Mouse (Mus musculus) midbrain, postnatal 0 days (tissue): ENCODE data around the gene Bmp2k. TPM values are rescaled to one million over a fixed set of nuclear protein-coding genes. Genes with fewer than 3 reads are reported as not detected.

Source experiments
- ATAC-seq: fragments of 200-750 bp; cut with Nextera tagmentation; 2 replicates; pipeline ENCODE4 v1.8.0; 2017; ENCODE audit warnings: moderate number of reproducible peaks, mild to moderate bottlenecking, moderate TSS enrichment, moderate library complexity; ENCODE audit not compliant: low FRiP score
- DNase-seq: peaks from one replicate; pipeline ENCODE4 v3.0.0-alpha.2; 2015; ENCODE audit warnings: low spot score
- H3K27ac ChIP-seq: fragments of 300-500 bp; sonication (generic); 2 replicates; pipeline ENCODE4 v1.5.1; 2014; ENCODE audit warnings: low read depth, mild to moderate bottlenecking, low read length, mixed read lengths
- H3K27me3 ChIP-seq: fragments of 300-500 bp; sonication (generic); 2 replicates; pipeline ENCODE4 v1.6.1; 2014; ENCODE audit warnings: low read length, control low read depth, mixed read lengths; ENCODE audit not compliant: insufficient read depth
- H3K36me3 ChIP-seq: fragments of 300-500 bp; sonication (generic); 2 replicates; pipeline ENCODE4 v1.6.1; 2014; ENCODE audit warnings: low read length, control low read depth, mixed read lengths; ENCODE audit not compliant: insufficient read depth
- H3K4me1 ChIP-seq: fragments of 300-500 bp; sonication (generic); 2 replicates; pipeline ENCODE4 v1.6.1; 2014; ENCODE audit warnings: mild to moderate bottlenecking, control low read depth, antibody characterized with exemption, low read length, mixed read lengths; ENCODE audit not compliant: insufficient read depth
- H3K4me2 ChIP-seq: fragments of 300-500 bp; sonication (generic); 2 replicates; pipeline ENCODE4 v1.6.1; 2014; ENCODE audit warnings: low read depth, mild to moderate bottlenecking, low read length, mixed read lengths; ENCODE audit not compliant: poor library complexity, severe bottlenecking
- H3K4me3 ChIP-seq: fragments of 300-500 bp; sonication (generic); 2 replicates; pipeline ENCODE4 v1.5.1; 2014; ENCODE audit warnings: low read depth, mild to moderate bottlenecking, low read length, moderate library complexity
- H3K9ac ChIP-seq: fragments of 300-500 bp; sonication (generic); replicated peaks from 2 replicates; pipeline ENCODE4 v1.6.1; 2014; ENCODE audit warnings: mild to moderate bottlenecking, low read length, moderate library complexity, mixed read lengths; ENCODE audit not compliant: poor library complexity, severe bottlenecking
- H3K9me3 ChIP-seq: fragments of 300-500 bp; sonication (generic); 2 replicates; pipeline ENCODE4 v1.6.1; 2016; ENCODE audit warnings: low read length, control low read depth
- CTCF ChIP-seq: IDR thresholded peaks from 2 replicates; pipeline ENCODE4 v1.5.1; 2016; ENCODE audit warnings: antibody characterized with exemption, mild to moderate bottlenecking
- WGBS: fragments of 180-500 bp; shearing (Covaris S2); extraction: QIAGEN DNeasy Blood & Tissue Kit; methylation state at CpG from one replicate; pipeline ENCODE4 v1.1.7; 2014; 5-methylcytosine and 5-hydroxymethylcytosine counted together
- polyA plus RNA-seq: library from polyadenylated mRNA; unstranded; fragments of >200 nt; fragmentation: Nextera tagmentation; extraction: Ambion mirVana; gene quantifications from 2 replicates; pipeline ENCODE4 v1.2.1, GENCODE M21; 2015
- total RNA-seq: library from RNA; depleted of rRNA; stranded (reverse); fragments of >200 nt; gene quantifications from 2 replicates; pipeline ENCODE4 v1.2.3, GENCODE M21; 2014

The Bmp2k gene
- total and polyA plus RNA-seq, 2 experiments from 2014 or later = 9.5 to 19.4 TPM

DNA sequence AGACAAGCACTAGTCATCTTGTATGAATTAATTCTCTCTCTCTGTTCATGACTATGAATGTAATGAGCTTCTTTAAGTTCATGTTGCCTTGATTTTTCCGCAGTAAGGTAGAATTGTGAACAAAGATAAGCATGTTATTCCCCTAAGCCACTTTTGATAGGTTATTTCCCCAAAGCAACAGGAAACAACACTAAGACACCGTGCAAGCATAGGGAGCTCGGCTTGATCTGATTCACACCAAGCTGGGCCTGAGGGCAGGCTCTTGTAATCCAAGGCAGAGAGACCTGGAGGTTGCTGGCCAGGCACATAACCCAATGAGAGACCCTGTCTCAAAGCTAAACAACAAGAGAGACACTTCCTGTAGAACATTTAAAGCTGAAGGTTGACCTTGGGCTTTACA, 21.3 kb upstream of the Bmp2k start:
- Histone ChIP-seq H3K9ac (no peak overlapping the region), H3K27ac (no peak overlapping the region), H3K4me3 (no peak overlapping the region), H3K27me3 (no peaks in the 10 kb centered on the region), H3K4me1 (no peaks in the 10 kb centered on the region), H3K36me3 (no peaks in the 10 kb centered on the region), H3K4me2 (no peak overlapping the region), H3K9me3 (peaks cover 4% of the 10 kb centered on the region; the same call in 1 of the 2 replicates)
- ATAC-seq (no peak), DNase-seq (no peak)
- TF ChIP-seq CTCF = no peak
- WGBS = 89% methylated on average over 3 of the region's 3 CpGs

DNA sequence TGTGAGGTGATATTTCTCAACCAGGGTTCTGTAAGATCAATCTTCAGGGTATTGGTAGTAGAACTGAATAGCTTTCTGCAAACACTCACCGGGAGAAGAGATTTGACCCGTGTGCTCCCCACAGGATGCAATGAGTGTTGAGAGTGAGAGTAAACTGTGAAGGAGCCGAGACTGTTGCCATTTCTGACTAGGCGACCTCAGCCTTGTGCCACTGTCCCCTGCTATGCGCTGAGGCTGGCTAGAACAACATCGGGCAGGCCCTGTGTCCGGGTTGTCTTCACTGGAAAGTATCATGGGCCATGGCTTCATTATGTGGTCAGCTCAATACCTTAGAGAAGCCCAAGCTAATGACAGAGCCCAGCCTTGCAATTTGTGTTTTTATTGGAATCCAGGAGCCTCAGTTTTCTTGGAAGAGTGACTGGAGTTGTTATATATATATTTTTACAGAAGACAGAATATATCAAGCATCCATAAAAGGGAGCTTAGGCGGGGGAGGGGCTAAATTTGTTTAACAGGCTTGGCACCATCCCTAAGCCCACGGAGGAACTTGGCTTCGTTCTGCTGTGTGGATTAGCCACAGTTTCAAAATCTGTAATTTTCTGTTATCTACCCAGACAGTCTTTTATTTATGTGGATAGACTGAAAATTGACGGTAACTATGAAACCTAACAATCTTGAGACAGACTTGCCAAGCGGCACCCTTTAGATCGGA, 18.0 kb upstream of the Bmp2k start:
- no peaks in the 10 kb centered on the region for H3K4me1 ChIP-seq
- DNase-seq = peak; percentile 26
- H3K27me3 ChIP-seq = no peaks in the 10 kb centered on the region
- no peak for TF ChIP-seq CTCF
- ATAC-seq = no peak
- no peak overlapping the region for H3K4me3 ChIP-seq
- WGBS = 45% methylated on average over 13 of the region's 13 CpGs
- no peak overlapping the region; the same call in 1 of the 2 replicates for H3K27ac ChIP-seq
- peaks cover 4% of the 10 kb centered on the region; the same call in 1 of the 2 replicates for H3K9me3 ChIP-seq
- H3K36me3 ChIP-seq = no peaks in the 10 kb centered on the region
- no peak overlapping the region for H3K4me2 ChIP-seq
- no peak overlapping the region for H3K9ac ChIP-seq

DNA sequence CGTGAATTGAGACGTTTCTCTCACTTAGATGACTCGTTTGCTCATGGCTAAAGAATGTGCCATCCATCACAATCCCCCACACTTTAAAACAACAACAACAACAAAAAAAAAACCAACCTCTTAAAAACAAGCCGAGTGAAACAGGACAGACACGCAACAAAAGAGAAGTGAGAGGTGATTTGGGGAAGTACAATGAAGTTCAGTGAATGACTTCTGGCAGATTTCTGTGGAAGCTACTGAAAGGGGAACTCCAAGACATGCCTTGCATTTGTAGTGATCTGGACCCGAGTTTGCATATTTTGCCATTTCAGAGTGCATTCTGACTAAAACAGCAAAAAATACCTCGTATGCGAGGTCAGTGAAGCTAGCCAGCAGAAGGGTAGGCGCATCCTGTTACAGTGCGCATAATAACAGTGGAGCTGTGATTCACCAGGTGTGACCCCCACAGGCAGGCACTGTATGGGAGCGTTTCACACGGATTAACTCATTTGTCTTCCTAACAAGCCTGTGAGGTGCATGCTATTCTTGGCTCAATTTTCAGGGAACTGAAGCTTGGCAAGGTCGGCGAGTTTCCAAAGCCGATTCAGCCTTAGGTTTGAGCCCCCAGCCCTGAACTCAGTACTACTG, 17.4 kb upstream of the Bmp2k start:
- H3K4me2 ChIP-seq = 0 out of 2 replicates have a peak overlapping the region, but pooled peaks have one; percentile 23
- H3K27me3 ChIP-seq = no peaks in the 10 kb centered on the region
- no peak for ATAC-seq
- H3K9me3 ChIP-seq = peaks cover 4% of the 10 kb centered on the region; the same call in 1 of the 2 replicates
- H3K36me3 ChIP-seq = no peaks in the 10 kb centered on the region
- no peak overlapping the region for H3K4me3 ChIP-seq
- no peak overlapping the region for H3K27ac ChIP-seq
- H3K4me1 ChIP-seq = no peaks in the 10 kb centered on the region
- peak; percentile 45 for DNase-seq
- H3K9ac ChIP-seq = no peak overlapping the region
- WGBS = 15% methylated on average over 15 of the region's 15 CpGs
- no peak for TF ChIP-seq CTCF

DNA sequence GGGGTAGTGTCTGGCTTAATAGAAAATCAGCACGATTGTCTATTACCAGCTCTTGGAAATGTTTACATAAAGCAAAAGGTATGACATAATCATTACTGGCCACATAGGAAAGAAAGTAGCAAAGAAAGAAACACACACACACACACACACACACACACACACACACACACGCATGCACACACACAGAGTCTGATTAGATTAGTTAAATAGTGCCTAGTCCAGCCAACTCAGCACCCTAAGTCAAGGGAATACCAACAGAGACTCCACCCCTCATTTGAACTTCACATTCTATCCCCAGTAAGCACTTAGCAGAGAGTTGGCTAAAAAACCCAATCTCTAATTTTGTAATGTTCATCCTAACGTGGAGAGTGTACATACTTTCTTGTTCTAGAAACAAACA, 15.5 kb upstream of the Bmp2k start:
- no peak for ATAC-seq
- WGBS = 82% methylated on average over 3 of the region's 3 CpGs
- Histone ChIP-seq H3K9me3 (no peaks in the 10 kb centered on the region), H3K36me3 (no peaks in the 10 kb centered on the region), H3K4me3 (no peak overlapping the region), H3K9ac (no peak overlapping the region), H3K4me1 (no peaks in the 10 kb centered on the region), H3K27me3 (no peaks in the 10 kb centered on the region), H3K4me2 (no peak overlapping the region), H3K27ac (no peak overlapping the region)
- TF ChIP-seq CTCF = no peak
- no peak for DNase-seq

DNA sequence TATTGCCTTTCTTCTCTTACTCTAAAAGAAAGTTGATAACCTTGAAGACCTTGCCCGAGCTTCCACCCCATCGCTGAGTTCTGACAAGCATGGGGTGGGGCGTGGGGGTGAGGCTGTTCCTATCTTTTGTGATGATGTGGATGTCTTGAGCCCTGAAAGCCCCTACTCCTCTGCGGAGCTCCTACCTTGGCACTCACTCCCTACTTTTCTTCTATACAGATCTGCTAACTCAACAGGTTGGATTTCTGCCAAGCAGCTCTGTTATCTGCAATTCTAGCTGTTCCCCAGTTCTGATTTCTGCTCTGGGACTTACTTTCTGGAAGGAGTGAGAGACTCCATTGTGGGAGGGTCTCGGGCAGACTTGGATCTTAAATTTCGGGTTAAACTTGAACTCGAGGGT, 14.3 kb upstream of the Bmp2k start:
- Histone ChIP-seq H3K9ac (no peak overlapping the region), H3K4me3 (no peak overlapping the region), H3K36me3 (no peaks in the 10 kb centered on the region), H3K4me1 (no peaks in the 10 kb centered on the region), H3K27ac (no peak overlapping the region), H3K27me3 (no peaks in the 10 kb centered on the region), H3K9me3 (no peaks in the 10 kb centered on the region), H3K4me2 (no peak overlapping the region)
- DNase-seq (no peak), ATAC-seq (no peak)
- no peak for TF ChIP-seq CTCF
- WGBS = 90% methylated on average over 7 of the region's 7 CpGs

DNA sequence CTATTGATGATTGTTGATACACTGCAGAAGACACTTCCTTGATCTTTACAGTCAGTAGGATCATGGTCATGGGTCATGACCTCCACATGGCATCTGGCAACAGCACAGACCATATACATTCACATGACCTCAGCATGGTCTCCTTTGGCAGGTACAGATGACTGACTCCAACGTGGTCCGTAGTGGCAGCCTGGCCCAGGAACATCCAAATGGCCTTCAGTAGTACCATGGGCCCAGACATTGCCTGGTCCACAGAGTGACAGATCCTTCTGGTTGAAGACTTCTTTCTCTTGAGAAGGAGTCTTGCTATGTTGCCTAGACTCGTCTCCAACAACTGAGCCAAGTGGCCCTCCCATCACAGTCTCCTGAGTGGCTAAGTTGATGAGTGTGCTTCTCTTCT, 10.6 kb upstream of the Bmp2k start:
- Histone ChIP-seq H3K27ac (no peak overlapping the region), H3K36me3 (no peaks in the 10 kb centered on the region), H3K4me2 (no peak overlapping the region), H3K27me3 (no peaks in the 10 kb centered on the region), H3K4me1 (no peaks in the 10 kb centered on the region), H3K9ac (no peak overlapping the region), H3K9me3 (no peaks in the 10 kb centered on the region), H3K4me3 (no peak overlapping the region)
- no peak for TF ChIP-seq CTCF
- DNase-seq (no peak), ATAC-seq (no peak)
- WGBS = 97% methylated on average over 3 of the region's 3 CpGs
